Mouse (Mus musculus): ENCODE results near the gene Tuba3b.

The Tuba3b gene

DNA sequence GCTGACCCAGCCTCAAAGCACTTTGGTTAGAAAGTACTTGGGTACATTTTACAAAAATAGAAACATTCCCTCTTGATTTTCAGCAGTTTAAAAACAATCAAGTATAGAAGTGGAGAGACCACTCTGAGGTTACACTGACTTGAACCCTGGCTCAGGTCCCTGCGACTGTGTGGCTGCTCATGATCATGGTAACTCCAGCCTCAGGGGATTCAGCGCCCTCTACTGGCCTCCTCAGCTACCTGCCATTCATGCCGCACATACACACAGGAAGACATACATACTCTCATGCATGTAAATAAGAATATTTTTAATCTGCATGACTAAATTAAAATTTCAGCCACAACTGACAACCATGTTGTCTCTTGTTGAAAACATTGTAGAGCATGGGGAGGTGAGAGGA is 50.2 kb downstream of the Tuba3b start:
- DNase-seq (ENCODE audit: low read depth, low spot score) = peak; percentile 11

DNA sequence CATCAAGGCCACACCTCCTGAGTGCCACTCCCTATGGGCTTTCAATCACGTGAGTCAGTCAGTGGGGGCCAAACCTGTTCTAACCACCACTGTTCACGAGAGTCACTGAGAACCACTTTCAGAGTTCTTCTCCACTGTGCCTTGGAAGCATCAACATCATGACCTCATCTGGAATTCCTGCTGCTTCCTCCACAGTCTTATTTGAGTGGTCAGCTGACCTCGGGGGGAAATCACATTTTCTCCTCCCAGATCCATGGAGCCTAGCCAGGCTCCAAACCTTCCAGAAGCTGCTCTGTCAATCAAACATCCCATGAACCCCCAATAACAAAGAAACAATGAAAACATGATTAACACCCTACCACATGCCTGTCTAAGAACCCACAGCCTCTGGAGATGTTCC is 52.1 kb downstream of the Tuba3b start:
- no peak for DNase-seq (ENCODE audit: low read depth, low spot score)

DNA sequence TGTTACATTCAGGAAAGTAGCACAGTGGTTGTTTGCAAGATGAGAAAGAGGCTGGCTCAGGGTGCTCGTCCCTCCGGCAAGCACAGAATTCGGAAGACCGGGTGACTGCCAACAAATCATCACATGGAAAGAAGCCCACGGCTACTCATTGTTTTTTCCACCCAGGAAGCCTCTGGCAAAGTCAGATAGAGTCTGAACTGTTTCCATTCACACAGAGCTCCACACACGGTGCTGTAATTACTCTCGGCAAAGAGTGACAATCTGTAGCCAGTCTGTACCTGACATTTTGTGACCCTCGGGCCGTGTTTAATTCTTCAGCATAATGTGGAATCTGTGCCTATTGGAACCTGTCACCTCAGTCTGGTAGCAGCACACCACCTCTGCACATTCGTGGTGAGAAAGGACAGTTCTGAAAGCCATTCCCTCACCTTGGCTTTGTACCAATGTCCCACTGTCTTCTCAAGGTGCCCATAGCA is 54.1 kb downstream of the Tuba3b start:
- no peak for DNase-seq (ENCODE audit: low read depth, low spot score)
